Mouse (Mus musculus): ENCODE measurements around the gene Gpr108. TPM values are rescaled to one million over a fixed set of nuclear protein-coding genes. Genes with fewer than 3 reads are reported as not detected.

Gene Gpr108
- 7.3 and 8.5 TPM in 2 replicates for polyA plus RNA-seq (2012; rRNA removed)

DNA sequence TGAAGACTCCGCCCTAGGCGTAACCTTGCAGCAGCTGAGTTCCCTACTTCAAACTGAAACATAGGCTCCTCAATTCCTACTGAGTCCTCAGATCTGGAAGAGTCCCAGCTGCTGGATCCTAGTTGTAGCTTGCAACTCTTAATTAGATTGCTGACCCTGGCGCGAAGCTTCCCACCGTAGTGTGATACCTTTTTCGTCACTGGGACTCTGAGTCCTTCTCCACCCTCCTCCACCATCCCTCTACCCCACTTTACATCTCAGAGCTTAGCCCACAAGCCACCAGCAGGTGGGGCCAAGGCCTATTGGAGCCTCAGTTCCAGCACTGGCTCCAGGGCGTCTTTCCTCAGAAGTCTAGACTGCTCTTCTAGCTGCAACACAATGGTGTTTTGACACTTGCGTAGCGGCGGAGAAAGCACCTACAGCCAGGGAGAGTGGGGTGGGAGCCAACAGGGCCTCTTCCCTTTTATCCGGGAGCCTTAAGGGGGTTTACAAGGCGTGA lies at the start of gene Gpr108:
Gene Gpr108 (minus strand): TSS at position 246 of the 499 bp plus-strand sequence.

GRCm38 (mm10) chr17:57278943-57279590 lies 30.8 kb upstream of the Gpr108 start, which contains the start of gene Vav1:
Vav1 (plus strand) TSS chr17:57279100.

DNA sequence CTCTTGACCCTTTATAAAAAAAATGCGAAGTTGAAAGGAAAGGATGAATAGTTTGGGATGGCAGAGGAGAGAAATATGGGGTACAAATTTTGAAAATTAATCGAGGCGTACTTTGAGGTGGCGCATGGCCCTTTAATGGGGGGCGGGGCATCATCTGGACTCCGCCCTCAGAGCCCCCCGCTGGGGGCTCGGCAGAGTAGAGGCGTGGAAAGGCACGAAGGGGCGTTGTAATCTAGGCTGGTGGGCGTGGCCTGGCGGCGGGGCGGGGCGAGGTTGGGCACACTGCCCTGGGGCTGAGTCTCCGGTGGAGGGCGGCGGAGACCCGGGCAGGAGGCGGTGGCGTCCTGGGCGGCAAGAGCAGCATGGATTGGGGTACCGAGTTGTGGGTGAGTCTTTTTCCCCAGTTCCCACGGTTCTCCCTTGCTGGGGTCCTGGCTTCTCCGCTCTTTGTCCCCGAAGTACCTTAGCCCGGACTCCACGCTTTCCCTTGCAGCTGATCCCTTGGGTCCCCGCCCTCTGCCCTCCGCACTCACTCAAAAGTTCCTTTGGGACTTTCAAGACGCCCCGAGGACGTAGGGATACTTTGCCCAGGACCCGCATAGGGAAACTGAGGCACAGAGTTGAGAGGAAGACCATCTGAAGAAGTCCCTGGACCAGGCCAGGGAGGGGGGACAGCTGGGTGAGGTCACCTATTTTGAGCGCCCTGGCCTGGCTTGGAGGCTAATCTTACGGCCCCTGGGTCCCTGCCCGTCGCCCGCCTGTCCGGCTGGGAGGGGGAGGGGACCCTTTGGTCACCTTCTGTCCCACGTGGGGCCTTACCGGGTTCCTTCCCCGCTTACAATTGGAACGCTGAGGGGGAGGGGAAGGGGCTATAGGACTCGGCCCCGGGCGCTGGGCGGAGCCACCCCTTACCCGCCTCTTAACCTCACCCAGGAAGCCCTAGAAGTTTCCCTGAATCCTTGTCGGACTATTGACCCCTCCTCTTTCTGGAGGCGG lies 1.2 kb upstream of the Gpr108 start, which contains the start of gene Trip10:
Gene Trip10 (plus strand): TSS at position 270 of the 996 bp plus-strand sequence.

GRCm38 (mm10) chr17:57228014-57228413 lies 20.2 kb downstream of the Gpr108 start, which contains the start of gene C3:
C3 (minus strand) TSS chr17:57228136.

DNA sequence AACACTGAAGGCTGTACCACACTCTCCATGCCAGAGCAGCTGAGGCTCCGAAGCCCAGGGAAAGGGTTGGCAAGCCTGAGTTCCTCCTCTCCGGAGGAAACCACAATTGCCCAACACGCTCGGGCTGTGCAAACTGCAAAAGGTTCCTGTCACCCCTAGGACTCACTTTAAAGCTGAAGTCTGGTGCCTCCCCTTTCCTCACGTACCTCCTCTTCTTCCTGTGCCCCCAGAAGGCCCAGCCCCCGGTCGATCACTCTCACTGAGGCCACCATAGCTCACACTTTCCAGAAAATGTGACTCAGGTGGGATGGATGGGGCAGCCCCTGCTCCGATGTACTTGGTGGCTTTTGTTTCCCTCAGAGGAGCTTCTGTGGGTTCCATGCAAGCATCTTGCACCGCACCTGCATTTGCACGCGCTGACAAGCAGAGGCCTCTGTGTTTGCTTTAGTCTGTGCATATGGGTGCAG lies 54.2 kb downstream of the Gpr108 start, which contains the start of gene Tnfsf14:
Gene Tnfsf14 (minus strand): TSS at position 137 of the 467 bp plus-strand sequence.

Other genes starting within 250 kb of the Gpr108 start
- gene Pspn, start 248.4 kb downstream of the Gpr108 start, polyA plus RNA-seq (2012; rRNA removed) = not detected in 2 replicates
- 33.5 and 35.4 TPM in 2 replicates for gene Gtf2f1, start 237.2 kb downstream of the Gpr108 start, polyA plus RNA-seq (2012; rRNA removed)
- gene Gm17949, start 237.0 kb downstream of the Gpr108 start, polyA plus RNA-seq (2012; rRNA removed) = not detected in 2 replicates
- 20.2 and 25.5 TPM in 2 replicates for gene Khsrp, start 216.9 kb downstream of the Gpr108 start, polyA plus RNA-seq (2012; rRNA removed)
- not detected in 2 replicates for gene Slc25a41, start 206.8 kb downstream of the Gpr108 start, polyA plus RNA-seq (2012; rRNA removed)
- 25.8 and 30.4 TPM in 2 replicates for gene Crb3, start 189.3 kb downstream of the Gpr108 start, polyA plus RNA-seq (2012; rRNA removed)
- gene Slc25a23, start 188.6 kb downstream of the Gpr108 start, polyA plus RNA-seq (2012; rRNA removed) = 22.2 and 24.0 TPM in 2 replicates
- 4.7 and 6.4 TPM in 2 replicates for gene Dennd1c, start 169.9 kb downstream of the Gpr108 start, polyA plus RNA-seq (2012; rRNA removed)
- 0.28 and 0.30 TPM in 2 replicates for gene Tubb4a, start 160.7 kb downstream of the Gpr108 start, polyA plus RNA-seq (2012; rRNA removed)
- gene Tnfsf9, start 143.1 kb downstream of the Gpr108 start, polyA plus RNA-seq (2012; rRNA removed) = 0.66 and 0.81 TPM in 2 replicates
- gene Cd70, start 98.7 kb downstream of the Gpr108 start, polyA plus RNA-seq (2012; rRNA removed) = not detected in 2 replicates
- 2.1 and 2.3 TPM in 2 replicates for gene Tnfsf14, start 54.3 kb downstream of the Gpr108 start, polyA plus RNA-seq (2012; rRNA removed)
- 1,862 and 2,152 TPM in 2 replicates for gene C3, start 20.3 kb downstream of the Gpr108 start, polyA plus RNA-seq (2012; rRNA removed)
- 10.3 and 12.0 TPM in 2 replicates for gene Trip10, start 1.0 kb upstream of the Gpr108 start, polyA plus RNA-seq (2012; rRNA removed)
- gene Vav1, start 30.7 kb upstream of the Gpr108 start, polyA plus RNA-seq (2012; rRNA removed) = 10.6 and 12.6 TPM in 2 replicates
- gene Adgre1, start 110.2 kb upstream of the Gpr108 start, polyA plus RNA-seq (2012; rRNA removed) = 20.6 and 21.6 TPM in 2 replicates